Mouse (Mus musculus): ENCODE measurements around the gene Spsb3.

DNA sequence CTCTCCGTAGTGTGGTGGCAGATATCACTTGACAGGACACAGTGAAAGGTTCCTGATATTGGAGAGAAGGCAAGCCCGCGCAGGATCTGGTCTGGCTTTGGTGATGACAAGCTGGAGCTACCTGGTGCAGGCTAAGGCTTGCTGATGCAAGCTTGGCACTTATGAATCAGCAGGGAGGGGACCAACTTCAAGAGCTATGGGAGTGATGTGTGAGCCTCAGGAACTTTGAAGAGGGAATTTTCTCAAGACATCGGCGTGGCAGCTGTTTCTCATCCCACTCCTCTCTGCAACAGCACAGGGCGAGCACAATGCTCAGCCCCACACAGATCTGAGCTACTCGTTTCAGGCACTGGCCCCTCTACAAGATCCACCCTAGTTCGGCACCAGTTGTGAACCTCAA lies 46.6 kb upstream of the Spsb3 start, which contains the start of gene Hagh:
- no peak for TF ChIP-seq CTCF (IDR thresholded peaks at IDR 0.05; ENCODE audit: borderline replicate concordance, extremely low read depth, insufficient read depth, insufficient read length)
- no peak for TF ChIP-seq POLR2A (IDR thresholded peaks at IDR 0.05; ENCODE audit: borderline replicate concordance, extremely low read depth, insufficient read depth, insufficient read length, poor library complexity, severe bottlenecking)

Data from brain, embryonic 14.5 days (tissue).